Mouse (Mus musculus) lung, adult 2 months (tissue): ENCODE results near the gene Galnt12. TPM values are rescaled to one million over a fixed set of nuclear protein-coding genes. Genes with fewer than 3 reads are reported as not detected.

ENCODE experiments used
- DNase-seq: peaks from one replicate; pipeline ENCODE4 v3.0.0; 2022
- H3K4me1 ChIP-seq: fragments of 200-500 bp; 2 replicates; pipeline ENCODE4 v1.6.1; 2011; ENCODE audit warnings: low read length; ENCODE audit not compliant: control insufficient read depth, insufficient read depth
- H3K4me3 ChIP-seq: fragments of 200-500 bp; replicated peaks from 2 replicates; pipeline ENCODE3; 2011; ENCODE audit warnings: low read depth, mild to moderate bottlenecking, control low read depth, low read length; ENCODE audit errors: extremely low read depth
- CTCF ChIP-seq: fragments of 200-500 bp; IDR thresholded peaks from 2 replicates; pipeline ENCODE4 v1.5.1; 2011; ENCODE audit warnings: mild to moderate bottlenecking, low read length, control low read depth; ENCODE audit not compliant: insufficient read depth
- POLR2A ChIP-seq: fragments of 200-500 bp; IDR thresholded peaks from 2 replicates; pipeline ENCODE4 v1.6.1; 2011; ENCODE audit warnings: low read depth, mild to moderate bottlenecking, control low read depth, low read length, borderline replicate concordance; ENCODE audit errors: extremely low read depth
- WGBS: fragments of 180-500 bp; shearing (Covaris S2); methylation state at CpG from one replicate; pipeline ENCODE4 v1.1.7; 2018; 5-methylcytosine and 5-hydroxymethylcytosine counted together
- polyA plus RNA-seq: library from polyadenylated mRNA; depleted of rRNA; stranded (reverse); fragments of >200 nt; gene quantifications from 2 replicates; pipeline ENCODE4 v1.2.3, GENCODE M21; 2012

Galnt12 gene
- polyA plus RNA-seq, 1 experiment, result 3.3 TPM

DNA sequence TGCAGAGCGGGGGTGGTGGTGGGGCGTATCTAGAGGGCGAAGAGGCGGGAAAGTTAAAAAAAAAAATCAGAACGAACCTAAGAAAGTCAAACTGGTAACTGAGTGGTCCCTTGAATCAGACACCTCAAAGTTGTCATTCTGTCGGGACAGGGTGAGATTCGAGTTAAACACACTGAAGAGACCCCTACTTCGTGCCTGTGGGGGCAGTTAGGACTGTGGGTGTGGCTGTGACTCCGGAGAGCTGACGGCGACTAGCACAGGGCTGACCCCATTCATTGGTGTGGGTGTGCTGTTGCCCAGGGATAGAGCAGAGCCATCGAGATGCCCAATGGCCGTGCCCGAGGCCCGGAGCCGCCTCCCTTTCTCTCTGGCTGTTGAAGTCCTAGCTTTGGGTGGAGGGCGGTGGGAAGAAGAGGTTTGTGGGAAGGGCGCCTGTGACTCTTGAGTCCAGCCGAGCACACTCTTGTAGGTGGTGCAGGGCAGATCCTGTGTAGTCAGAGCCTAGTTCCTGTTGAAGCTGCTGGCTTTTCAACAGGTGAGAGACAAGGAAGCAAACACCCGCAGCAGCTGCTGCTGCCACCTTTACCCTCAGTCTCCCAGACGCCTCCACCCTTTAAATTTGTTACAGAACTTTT is 795 bp downstream of the Galnt12 start:
- DNase-seq, result peak; percentile 14
- 6% methylated on average over 21 of the region's 21 CpGs for WGBS
- TF ChIP-seq CTCF (no peak), POLR2A (no peak)
- Histone ChIP-seq H3K4me3 (peak overlapping the region; percentile 12), H3K4me1 (no peaks in the 10 kb centered on the region)

DNA sequence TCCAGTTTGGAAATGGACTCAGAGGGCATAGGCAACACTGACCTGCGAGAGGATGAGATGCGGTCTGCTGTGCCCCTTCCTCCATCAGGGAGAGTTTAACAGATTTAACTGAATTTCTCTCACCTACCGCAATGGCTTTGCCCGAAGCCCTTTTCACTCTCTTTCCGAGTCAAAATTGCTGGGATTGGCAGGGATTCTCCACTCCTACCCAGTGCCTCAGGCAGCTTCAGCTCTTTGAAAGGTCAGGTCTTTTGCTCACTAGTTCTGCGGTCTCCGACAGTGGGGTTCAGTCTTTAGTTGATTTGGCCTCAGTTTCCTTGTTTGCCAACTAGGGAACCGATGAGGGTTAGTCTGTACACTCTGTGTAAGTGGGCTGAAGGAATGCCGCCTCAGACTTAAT is 1.5 kb downstream of the Galnt12 start:
- Histone ChIP-seq H3K4me1 (no peaks in the 10 kb centered on the region), H3K4me3 (no peak overlapping the region)
- DNase-seq, result no peak
- TF ChIP-seq CTCF, result no peak
- TF ChIP-seq POLR2A, result no peak
- 78% methylated on average over 9 of the region's 9 CpGs for WGBS

DNA sequence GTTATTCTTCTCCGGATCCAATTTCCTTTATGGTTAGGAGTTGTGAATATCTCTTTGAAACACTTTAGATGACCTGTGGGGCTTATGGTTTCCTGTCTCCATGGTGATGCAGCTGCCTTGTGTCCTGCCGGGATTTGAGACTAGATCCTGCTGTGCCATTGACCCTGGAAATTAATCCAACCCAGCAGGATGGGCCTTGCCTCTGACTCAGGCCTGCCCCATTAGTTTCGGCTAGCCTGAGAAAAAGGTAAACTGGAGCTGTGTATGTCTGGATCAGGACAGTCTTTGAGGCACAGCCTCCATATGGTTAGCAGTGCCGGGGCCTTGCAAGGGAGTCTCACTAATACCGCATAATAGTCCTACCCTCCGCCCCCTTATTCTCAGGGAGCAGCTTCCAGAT is 1.9 kb downstream of the Galnt12 start:
- H3K4me3 ChIP-seq, result no peak overlapping the region
- DNase-seq, result no peak
- H3K4me1 ChIP-seq, result no peaks in the 10 kb centered on the region
- TF ChIP-seq CTCF (no peak), POLR2A (no peak)
- WGBS, result 71% methylated on average over 6 of the region's 6 CpGs

DNA sequence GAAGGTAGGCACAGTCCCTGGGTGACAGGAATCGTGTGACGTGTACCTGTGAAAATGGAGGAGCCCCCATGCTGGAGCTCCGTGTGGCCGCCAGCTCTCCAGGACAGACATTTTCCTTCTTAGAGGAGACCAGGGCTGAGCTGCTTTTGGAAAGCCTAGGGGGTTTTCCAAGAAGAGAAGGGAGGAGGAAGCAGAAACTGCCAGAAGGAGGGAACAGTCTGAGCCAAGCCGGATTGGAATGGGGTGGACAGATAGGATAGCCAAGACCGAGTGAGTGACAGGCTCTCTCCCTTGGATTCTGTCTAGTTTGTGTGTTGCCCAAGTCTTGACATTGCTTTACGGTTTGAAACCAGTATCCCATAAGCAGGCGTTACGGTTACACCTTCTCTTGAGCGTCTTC is 11.9 kb downstream of the Galnt12 start:
- no peak for TF ChIP-seq CTCF
- Histone ChIP-seq H3K4me3 (no peak overlapping the region), H3K4me1 (no peaks in the 10 kb centered on the region)
- WGBS, result 89% methylated on average over 10 of the region's 10 CpGs
- DNase-seq, result no peak

DNA sequence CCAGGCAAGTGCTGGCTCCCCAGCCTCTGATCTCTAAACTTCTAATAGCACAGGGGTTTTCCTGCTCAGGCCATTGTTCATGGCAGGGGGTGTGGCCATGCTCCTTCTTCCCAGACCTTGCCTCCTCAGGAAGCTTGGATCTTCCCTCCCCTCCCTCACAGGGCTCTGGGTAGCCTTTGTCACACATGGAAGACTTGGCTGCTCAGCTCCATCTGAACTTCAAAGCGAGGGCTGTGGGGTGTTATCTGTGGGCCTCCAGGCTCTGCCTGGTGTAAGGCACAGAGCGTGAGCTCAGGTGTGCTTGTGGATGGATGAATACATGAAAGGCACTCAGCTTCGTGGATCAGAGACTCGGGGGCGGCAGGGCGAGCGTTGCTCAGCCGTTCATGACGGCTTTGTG is 20.2 kb downstream of the Galnt12 start:
- no peak for DNase-seq
- H3K4me1 ChIP-seq, result no peaks in the 10 kb centered on the region
- no peak for TF ChIP-seq CTCF
- no peak for TF ChIP-seq POLR2A
- 62% methylated on average over 9 of the region's 9 CpGs for WGBS
- no peak overlapping the region for H3K4me3 ChIP-seq

DNA sequence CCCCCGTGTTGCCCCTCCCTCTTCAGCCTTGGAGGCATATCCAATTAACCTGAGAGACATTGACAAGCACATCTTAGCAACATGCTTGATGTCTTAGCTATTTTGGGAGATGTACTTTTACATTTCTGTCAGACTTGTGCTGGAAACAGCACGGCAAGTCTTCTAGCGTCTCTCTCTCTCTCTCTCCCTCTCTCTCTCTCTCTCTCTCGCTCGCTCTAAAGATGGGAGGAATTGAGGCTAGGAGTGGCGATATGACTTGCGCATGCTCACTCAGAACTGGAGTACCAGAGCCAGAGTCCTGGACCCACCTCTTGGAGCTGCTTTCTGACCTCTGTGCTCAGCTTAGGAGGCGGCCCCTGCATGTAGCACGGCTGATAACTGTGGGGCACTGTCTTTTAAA is 20.9 kb downstream of the Galnt12 start:
- TF ChIP-seq CTCF, result no peak
- TF ChIP-seq POLR2A, result no peak
- WGBS, result 76% methylated on average over 9 of the region's 9 CpGs
- H3K4me3 ChIP-seq, result no peak overlapping the region
- no peaks in the 10 kb centered on the region for H3K4me1 ChIP-seq
- no peak for DNase-seq

DNA sequence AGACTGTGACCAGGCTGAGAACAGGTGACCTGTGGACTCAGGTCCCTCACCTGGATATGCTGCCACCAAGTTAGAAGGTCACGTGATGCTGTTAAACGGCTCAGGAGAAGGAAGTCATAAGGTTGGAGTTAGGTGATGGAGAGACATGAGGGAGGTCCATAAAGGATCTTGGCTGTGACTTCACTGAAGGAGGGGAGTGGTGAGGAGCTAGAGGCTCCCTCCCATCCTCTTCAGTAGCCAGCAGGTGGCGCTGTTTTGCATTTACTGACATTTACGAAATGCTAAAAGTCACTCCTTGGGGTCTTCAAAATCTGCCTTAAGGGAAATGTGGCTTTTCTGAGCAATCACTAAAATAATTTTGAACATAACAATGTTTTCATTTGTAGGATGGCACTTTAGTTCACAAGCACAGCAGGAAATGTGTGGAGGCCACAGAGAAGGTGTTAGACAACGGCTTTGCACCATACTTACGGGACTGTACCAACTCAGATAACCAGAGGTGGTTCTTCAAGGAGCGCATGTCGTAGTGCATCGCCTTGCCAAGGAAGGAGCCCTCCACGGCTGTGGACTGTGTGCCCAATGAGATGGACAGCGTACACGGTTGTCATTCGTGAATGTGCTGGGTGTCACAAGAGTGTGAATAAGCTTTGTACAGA is 30.5 kb downstream of the Galnt12 start:
- Histone ChIP-seq H3K4me1 (no peaks in the 10 kb centered on the region), H3K4me3 (no peak overlapping the region)
- TF ChIP-seq CTCF, result peak; percentile 67
- TF ChIP-seq POLR2A, result no peak
- DNase-seq, result peak; percentile 46
- 56% methylated on average over 13 of the region's 13 CpGs for WGBS

DNA sequence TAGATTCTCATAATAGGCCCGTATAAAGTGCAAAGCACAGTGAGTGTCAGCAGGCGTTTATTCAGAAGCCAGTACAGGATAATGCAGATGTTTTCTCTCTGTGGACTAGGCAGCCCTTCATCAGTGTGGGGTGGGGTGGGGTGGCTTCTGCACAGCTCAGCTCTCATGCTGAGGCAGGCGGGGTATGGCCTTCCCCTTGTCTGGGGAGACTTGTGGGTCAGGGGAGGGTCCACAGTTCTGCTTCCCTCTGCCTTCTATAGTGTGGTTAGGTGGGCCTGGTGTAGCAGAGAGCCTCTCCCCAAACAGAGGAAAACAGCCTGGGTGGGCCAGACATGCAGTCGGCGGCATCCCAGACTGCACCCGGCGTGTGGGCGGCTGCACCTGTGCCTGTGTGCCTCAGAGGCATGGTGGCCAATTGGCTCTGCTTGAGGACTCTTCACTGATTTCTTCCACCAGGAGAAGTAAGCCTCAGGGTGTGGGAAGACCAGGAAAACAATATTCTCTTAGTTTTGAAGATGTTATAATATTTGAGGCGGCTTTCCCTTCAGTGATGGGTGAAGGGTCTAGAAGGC is 32.5 kb downstream of the Galnt12 start:
- 87% methylated on average over 9 of the region's 9 CpGs for WGBS
- DNase-seq, result no peak
- TF ChIP-seq POLR2A (no peak), CTCF (no peak)
- no peaks in the 10 kb centered on the region for H3K4me1 ChIP-seq
- no peak overlapping the region for H3K4me3 ChIP-seq

DNA sequence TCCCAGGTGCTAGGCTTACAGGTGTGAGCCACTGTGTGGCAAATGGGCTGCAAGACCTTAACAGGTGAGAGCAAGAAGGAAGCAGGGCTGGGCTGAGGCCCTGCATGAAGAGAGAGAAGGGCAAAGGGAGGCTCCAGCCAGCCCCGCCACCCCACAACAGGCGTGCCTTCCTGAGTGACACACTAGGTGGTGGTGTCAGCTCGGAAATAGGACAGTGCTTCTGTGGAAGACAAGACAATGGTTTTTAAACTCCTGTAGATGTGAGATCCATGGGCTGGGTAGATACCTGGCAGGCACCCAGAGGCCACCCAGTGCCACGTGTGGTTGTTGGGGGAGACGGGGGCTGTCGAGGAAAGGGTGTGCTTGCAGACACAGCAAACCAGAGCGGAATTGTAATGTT is 36.8 kb downstream of the Galnt12 start:
- WGBS, result 53% methylated on average over 7 of the region's 7 CpGs

DNA sequence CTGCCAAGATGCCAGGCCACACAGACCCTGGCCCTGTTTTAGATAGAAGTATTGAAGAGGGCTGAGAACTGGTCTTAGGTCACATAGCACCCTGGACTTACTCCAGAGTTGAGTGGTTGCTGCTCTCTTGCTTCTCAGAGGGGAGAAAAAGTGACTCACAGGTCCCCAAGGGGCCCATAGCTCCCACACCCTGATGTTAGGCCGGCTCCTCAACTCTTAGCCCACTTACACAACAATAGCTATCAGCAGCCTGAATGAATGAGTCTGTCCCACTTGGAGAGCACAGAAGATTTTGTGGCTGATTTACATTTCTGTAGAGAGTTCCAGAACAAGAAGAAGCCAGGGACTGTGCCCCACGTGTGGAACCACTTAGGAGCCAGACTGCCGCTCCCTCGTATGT is 37.9 kb downstream of the Galnt12 start:
- no peak for DNase-seq
- H3K4me3 ChIP-seq, result no peak overlapping the region
- H3K4me1 ChIP-seq, result no peaks in the 10 kb centered on the region
- no peak for TF ChIP-seq POLR2A
- TF ChIP-seq CTCF, result no peak
- 71% methylated on average over 4 of the region's 4 CpGs for WGBS

More for the DNA sequence above, 36.8 kb downstream of the Galnt12 start:
- Histone ChIP-seq H3K4me3 (no peak overlapping the region), H3K4me1 (no peaks in the 10 kb centered on the region)
- no peak for TF ChIP-seq POLR2A
- peak; percentile 73 for TF ChIP-seq CTCF
- DNase-seq, result no peak
